Mouse (Mus musculus) myocyte (in vitro differentiated cells): Measurements from ENCODE around the gene Lix1.

Experiments
- MYOD1 ChIP-seq, 3 experiments: IDR thresholded peaks; one replicate each; pipeline ENCODE4 v1.6.1; 2011; ENCODE audit warnings: control low read depth in 2 of 3, low read depth in 2 of 3, mild to moderate bottlenecking in 2 of 3, moderate library complexity in 1 of 3; ENCODE audit not compliant: insufficient read length in 2 of 3, control insufficient read depth in 1 of 3
- POLR2A ChIP-seq: IDR thresholded peaks from one replicate; pipeline ENCODE4 v1.6.1; 2011; ENCODE audit warnings: low read depth, mild to moderate bottlenecking, control low read depth, moderate library complexity; ENCODE audit not compliant: insufficient read length
- POLR2AphosphoS2 ChIP-seq: IDR thresholded peaks from one replicate; pipeline ENCODE4 v1.6.1; 2011; ENCODE audit warnings: low read depth, control low read depth; ENCODE audit not compliant: insufficient read length
- TCF12 ChIP-seq: IDR thresholded peaks from one replicate; pipeline ENCODE4 v1.6.1; 2011; ENCODE audit warnings: mild to moderate bottlenecking, control low read depth; ENCODE audit not compliant: poor library complexity, insufficient read depth, severe bottlenecking
- TCF3 ChIP-seq: IDR thresholded peaks from one replicate; pipeline ENCODE4 v1.6.1; 2011; ENCODE audit warnings: low read depth, control low read depth; ENCODE audit not compliant: insufficient read length

DNA sequence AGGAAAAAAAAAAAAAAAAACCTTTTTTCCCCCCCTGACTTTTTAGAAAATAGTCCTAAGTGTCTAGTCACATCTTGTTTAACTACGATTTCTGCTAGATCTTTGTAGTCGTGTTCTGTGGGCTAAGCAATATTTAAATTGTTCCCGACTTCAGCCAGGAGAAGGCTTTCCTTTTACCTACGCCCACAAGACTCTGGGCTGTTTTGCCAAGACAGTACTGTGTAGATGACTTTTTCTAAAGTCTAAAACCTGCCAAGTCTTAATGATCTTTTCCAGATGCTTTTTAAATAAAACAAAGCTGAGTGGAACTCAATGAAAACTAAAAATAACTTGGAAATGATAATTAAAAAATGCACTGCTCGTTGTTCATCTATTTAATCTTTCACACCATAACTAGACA is 566 bp downstream of the Lix1 start:
- TF ChIP-seq POLR2A (no peak), POLR2AphosphoS2 (no peak), TCF3 (no peak), TCF12 (no peak), MYOD1 (IDR thresholded peaks at IDR 0.05; ENCODE audit: control insufficient read depth in 1 of 3, insufficient read length in 2 of 3, low read depth in 2 of 3) (no peak)
